Comparison of ENCODE assay signal across 19 mouse cellular contexts in genomic region chr5:9166366-9166765, GRCm38 (mm10).
"Had no signal": no experiment of that assay in that cellular context is flagged by ENCODE, and none has a peak within 500 bp of the region (broad histone marks: within the 10 kb centered on the region; RNA-seq: fewer than 3 reads in every experiment).

No protein-coding gene starts in this region.

- DNase-seq: lung, adult 18-20 months; lung, embryonic 14.5 days; lung, postnatal 10 days; lung, postnatal 4 days; midbrain, embryonic 14.5 days; retina, postnatal 1 day; right cerebral cortex, adult 18-20 months; right cerebral cortex, postnatal 25 days; right cerebral cortex, postnatal 4 days; spleen, adult 18-20 months; thymus, adult 18-20 months; thymus, postnatal 14 days; thymus, postnatal 4 days had no signal

- H3K9ac ChIP-seq: lung, embryonic 14.5 days; midbrain, embryonic 12.5 days; neural tube, embryonic 13.5 days; neural tube, embryonic 15.5 days had no signal

- ATAC-seq: midbrain, embryonic 16.5 days had no signal

- H3K9me3 ChIP-seq: midbrain, embryonic 10.5 days; midbrain, embryonic 12.5 days; neural tube, embryonic 13.5 days; neural tube, embryonic 15.5 days had no signal

- H3K36me3 ChIP-seq: midbrain, embryonic 10.5 days; midbrain, embryonic 12.5 days; neural tube, embryonic 13.5 days; neural tube, embryonic 15.5 days had no signal

- H3K4me3 ChIP-seq: midbrain, embryonic 10.5 days; midbrain, embryonic 12.5 days; myocyte; neural tube, embryonic 13.5 days; neural tube, embryonic 15.5 days had no signal

- H3K4me2 ChIP-seq: lung, embryonic 14.5 days; midbrain, embryonic 12.5 days; neural tube, embryonic 13.5 days; neural tube, embryonic 15.5 days had no signal

- H3K27ac ChIP-seq: midbrain, embryonic 10.5 days; midbrain, embryonic 12.5 days; neural tube, embryonic 13.5 days; neural tube, embryonic 15.5 days had no signal

- H3K27me3 ChIP-seq: midbrain, embryonic 12.5 days; neural tube, embryonic 13.5 days; neural tube, embryonic 15.5 days had no signal
